Mouse (Mus musculus): ENCODE data around the gene Gm42674.

Gm42674 gene

DNA sequence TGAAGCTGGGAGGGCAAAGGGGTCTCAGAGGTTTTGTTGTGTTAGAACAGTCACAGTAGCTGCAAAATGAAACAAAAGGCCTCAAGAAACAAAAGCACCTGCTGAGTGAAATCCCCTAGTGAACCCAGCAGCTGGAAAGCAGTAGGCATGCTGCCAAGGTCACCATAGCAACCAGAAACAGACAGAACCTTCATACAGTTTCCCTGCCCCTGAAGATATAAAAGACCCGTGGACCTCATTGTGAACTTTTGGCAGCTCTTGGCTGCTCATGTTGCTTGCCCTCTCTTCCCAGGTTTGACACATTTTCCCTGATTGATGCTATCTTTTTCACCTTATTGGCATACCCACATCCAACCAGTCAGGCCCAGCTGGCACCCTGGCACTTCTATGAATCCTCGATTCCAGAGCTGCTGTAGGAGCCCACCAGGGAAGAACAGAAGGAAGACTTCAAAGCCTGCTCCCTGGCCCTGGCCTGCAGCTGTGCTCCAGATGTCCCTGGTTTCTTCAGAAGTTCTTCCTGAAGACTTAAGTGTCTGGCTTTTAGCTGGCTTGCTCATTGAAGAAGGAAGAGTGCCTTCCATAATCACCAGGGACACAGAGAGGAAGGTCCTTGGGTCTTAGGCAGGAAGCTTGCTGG lies 21.8 kb downstream of the Gm42674 start:
- DNase-seq (ENCODE audit: low read depth, low spot score) = peak; percentile 74

GRCm38 (mm10) chr3:90625496-90625895 lies 23.8 kb downstream of the Gm42674 start:
- DNase-seq (ENCODE audit: low read depth, low spot score) = no peak

- no peak for DNase-seq (ENCODE audit: low read depth, low spot score)
Observed at GRCm38 (mm10) chr3:90626266-90627021, 24.7 kb downstream of the Gm42674 start.

DNA sequence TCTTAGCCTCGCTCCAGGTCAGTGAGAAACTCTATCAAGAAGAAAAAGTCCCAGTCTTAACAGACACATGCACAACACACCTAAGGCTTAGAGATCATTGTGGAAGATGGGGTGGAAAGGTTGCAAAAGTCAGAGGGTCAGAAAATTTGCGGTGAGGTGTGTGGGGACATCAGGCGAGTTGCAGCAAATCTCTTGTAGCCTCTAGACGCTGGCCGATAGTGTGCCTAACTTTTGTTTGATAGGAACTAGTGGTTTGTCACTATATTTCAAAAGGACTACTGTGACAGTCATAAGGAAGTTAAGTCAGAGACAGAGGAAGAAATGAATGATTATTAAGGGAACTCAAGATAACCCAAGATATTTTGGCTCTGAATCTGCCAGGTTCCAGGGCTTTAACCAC lies 25.7 kb downstream of the Gm42674 start:
- no peak for DNase-seq (ENCODE audit: low read depth, low spot score)

DNA sequence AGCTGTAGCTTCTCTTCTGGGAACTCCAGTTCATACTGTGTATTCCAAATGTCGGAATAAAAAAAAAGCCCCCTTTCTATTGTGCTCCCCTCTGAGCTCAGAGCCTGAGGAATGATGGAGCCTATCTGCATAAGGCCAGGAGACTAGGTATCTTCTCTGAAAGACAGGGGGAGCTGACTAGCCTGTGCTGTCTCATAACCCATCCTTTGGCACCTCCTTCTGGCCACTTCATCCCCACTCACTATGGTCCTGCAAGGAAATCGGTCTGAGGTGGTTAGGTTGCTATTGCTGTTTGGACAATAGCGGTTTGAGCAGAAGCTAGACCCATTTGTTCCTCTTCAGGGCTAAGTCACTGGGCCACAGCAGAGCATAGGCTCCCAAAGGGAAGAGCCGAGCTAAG lies 26.1 kb downstream of the Gm42674 start:
- peak; percentile 69 for DNase-seq (ENCODE audit: low read depth, low spot score)

GRCm38 (mm10) chr3:90629298-90629697 lies 27.6 kb downstream of the Gm42674 start:
- peak; percentile 58 for DNase-seq (ENCODE audit: low read depth, low spot score)

GRCm38 (mm10) chr3:90631984-90632383 lies 30.3 kb downstream of the Gm42674 start:
- DNase-seq (ENCODE audit: low read depth, low spot score) = no peak

DNA sequence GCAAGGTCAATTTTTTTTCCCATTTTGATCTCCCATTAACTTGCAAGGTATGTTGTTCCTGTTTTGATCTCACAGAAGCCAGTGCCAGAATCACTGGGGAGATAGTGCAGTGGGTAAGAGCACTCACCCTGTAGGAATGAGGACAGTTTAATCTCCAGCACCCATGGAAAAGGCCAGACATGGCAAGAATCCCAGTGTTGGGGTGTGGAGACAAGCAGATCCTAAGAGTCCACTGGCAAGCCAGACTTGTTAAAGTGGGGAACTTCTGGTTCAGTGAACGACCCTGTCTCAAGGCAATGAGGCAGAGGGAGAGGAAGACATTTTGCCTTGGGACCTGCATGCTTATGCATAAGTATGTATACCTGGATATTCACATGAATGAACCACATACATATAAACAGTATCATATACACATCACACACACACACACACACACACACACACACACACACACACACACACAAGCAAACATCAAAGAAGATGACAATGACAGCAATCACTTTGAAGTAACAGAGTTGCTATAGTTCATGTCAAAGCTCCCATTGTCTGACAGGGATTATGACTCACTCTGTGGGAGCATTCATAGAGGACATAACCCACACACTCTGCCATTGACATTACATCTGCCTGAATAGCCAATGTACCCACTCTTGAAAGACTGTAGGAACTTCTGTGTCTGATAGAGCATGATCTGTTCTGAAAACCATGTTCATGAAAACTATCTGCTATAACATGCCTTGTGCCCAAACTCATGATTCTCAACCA lies 37.0 kb downstream of the Gm42674 start:
- DNase-seq (ENCODE audit: low read depth, low spot score) = peak; percentile 51

- DNase-seq (ENCODE audit: low read depth, low spot score) = peak; percentile 17
Observed at GRCm38 (mm10) chr3:90639511-90640154, 37.9 kb downstream of the Gm42674 start.

- DNase-seq (ENCODE audit: low read depth, low spot score) = no peak
Observed at GRCm38 (mm10) chr3:90640981-90641380, 39.3 kb downstream of the Gm42674 start.

- peak; percentile 59 for DNase-seq (ENCODE audit: low read depth, low spot score)
Observed at GRCm38 (mm10) chr3:90644220-90644619, 42.5 kb downstream of the Gm42674 start.

GRCm38 (mm10) chr3:90647291-90647690 lies 45.6 kb downstream of the Gm42674 start:
- no peak for DNase-seq (ENCODE audit: low read depth, low spot score)

- DNase-seq (ENCODE audit: low read depth, low spot score) = peak; percentile 71
Observed at GRCm38 (mm10) chr3:90648981-90649380, 47.3 kb downstream of the Gm42674 start.

DNA sequence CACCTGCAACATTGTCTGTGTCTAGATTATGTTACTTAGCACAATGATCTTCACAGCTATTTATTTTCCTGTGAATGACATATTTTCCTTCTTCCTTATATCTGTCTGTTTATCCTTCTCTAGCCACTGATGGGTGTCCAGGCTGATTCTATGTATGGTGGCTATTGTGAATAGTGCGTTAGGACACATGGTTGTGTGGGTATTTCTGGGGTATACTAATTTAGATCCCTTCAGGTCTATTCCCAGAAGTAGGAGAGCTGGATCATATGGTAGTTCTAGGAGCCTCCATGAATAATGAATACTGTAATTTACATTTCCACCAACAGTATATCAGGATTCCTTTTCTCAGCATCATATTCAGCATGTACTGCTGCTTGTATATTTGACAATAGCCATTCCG lies 48.1 kb downstream of the Gm42674 start:
- DNase-seq (ENCODE audit: low read depth, low spot score) = peak; percentile 18

- peak; percentile 86 for DNase-seq (ENCODE audit: low read depth, low spot score)
Observed at GRCm38 (mm10) chr3:90652878-90653508, 51.3 kb downstream of the Gm42674 start.

GRCm38 (mm10) chr3:90653717-90654116 lies 52.0 kb downstream of the Gm42674 start, which contains the start of gene S100a7a:
S100a7a (plus strand) TSS chr3:90654017.
- DNase-seq (ENCODE audit: low read depth, low spot score) = no peak
